Mouse (Mus musculus): ENCODE measurements around the gene Fam240a.

The Fam240a gene

DNA sequence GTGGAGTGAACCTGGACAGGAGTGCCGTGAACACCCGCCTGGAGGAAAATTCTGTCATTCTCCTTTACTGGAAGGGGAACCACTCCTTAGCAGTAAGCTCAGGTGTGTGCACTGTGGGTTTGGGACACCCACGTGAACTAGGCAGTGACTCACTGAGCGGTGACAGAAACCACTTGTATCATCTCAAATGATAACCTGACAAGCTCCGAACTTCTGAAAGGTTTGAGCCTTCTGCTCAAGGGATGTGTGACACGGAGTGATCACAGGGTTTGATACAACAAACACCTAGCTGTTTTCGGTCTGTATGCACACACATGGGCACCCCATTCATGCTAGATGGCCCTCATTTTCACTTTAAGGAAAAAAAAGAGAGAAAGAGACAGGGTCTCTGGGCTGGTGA, at the start of gene Fam240a:
Gene Fam240a, minus strand, starts transcription at position 76 of the 400 bp plus-strand sequence.
- no peak for DNase-seq

DNA sequence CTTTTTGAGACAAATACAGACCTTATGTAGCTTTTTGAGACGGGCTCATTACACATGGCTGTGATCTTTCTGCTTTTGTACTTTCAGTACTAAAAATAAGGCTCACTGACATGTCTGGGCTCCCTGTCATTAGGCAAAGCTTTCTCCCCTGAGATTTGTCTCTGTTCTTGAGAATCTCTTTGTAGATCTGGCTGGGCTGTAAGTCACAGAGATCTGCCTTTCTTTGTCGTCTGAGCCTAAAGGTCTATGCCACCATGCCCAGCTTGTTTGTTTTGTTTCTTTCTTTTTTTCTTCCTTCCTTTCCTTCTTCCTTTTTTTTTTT, 49.2 kb upstream of the Fam240a start:
- DNase-seq, result no peak

DNA sequence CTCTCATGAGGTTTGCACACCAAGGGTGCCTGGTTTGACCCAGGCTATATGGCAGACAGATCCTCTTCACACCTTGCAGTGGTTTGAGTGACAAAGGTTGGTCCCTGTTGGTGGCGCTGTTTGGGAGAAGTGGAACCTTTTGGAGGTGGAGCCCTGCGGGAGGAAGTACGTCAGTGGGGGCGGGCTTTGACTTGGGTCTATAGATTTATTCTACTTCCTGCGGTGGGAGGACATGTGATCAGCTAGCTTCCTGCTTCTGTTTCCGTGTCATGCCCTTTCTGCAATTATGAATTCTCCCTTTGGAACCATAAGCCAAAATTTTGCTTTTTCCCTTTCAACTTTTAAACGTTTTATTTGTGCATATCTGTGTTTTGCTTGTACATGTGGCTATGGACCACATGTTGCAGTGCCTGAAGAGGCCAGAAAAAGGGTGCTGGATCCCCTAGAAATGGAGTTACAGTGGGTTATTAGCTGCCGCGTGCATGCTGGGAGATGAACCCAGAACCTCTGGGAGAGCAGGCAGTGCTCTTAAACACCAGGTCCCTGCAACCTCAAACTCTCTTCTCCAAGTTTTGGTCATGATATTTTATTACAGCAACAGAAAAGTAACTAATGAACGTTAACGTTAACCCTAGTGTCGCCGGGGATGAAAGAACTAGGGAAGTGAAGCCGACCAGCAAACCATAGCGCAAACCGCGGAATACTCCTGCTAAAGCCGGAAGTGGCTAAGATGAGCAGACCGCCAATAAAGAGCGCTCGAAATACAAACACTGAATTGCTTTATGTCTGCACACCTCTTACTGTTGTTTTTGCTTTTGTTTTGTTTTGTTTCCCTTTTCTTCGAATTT, 48.6 kb upstream of the Fam240a start:
- no peak for DNase-seq

DNA sequence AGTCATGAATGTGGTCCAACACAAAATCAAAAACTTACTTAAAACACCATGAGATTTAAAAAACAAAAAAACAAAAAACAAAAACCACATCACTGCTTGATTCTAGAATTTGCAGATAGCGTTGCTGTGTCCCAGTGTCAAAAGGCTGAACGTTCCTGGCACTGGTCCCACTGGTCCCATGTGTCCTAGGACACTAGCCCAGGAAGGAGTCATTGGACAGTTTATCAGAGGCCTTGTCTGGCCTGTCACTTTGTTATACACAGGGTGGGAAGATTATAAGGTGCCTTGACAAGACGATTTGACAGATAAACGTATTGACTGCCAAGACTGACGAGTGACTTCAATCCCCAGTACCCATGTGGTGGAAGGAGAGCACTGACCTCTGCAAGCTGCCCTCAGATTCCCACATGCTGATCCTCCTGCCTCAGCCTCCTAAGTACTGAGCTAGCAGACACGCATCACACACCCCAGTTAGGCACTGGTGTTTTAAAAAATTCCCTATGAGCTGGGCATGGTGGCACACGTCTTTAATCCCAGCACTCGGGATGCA, 47.0 kb upstream of the Fam240a start:
- no peak for DNase-seq

DNA sequence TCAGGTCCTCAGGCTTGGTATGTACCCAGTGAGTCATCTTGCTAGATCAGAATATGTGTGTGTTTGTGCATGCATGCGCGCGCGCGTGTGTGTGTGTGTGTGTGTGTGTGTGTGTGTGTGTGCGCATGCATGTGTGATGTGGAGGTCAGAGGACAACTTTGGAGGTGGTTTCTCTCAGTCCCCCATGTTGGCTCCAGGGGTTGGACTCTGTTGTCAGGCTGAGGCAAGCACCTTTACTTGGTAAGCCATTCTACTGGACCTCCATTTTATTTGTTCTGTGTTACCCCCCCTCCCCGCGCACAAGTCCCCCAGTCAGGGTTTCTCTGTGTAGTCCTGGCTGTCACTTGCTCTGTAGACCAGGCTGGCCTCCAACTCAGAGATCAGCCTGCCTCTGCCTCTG, 44.7 kb upstream of the Fam240a start:
- DNase-seq, result no peak

DNA sequence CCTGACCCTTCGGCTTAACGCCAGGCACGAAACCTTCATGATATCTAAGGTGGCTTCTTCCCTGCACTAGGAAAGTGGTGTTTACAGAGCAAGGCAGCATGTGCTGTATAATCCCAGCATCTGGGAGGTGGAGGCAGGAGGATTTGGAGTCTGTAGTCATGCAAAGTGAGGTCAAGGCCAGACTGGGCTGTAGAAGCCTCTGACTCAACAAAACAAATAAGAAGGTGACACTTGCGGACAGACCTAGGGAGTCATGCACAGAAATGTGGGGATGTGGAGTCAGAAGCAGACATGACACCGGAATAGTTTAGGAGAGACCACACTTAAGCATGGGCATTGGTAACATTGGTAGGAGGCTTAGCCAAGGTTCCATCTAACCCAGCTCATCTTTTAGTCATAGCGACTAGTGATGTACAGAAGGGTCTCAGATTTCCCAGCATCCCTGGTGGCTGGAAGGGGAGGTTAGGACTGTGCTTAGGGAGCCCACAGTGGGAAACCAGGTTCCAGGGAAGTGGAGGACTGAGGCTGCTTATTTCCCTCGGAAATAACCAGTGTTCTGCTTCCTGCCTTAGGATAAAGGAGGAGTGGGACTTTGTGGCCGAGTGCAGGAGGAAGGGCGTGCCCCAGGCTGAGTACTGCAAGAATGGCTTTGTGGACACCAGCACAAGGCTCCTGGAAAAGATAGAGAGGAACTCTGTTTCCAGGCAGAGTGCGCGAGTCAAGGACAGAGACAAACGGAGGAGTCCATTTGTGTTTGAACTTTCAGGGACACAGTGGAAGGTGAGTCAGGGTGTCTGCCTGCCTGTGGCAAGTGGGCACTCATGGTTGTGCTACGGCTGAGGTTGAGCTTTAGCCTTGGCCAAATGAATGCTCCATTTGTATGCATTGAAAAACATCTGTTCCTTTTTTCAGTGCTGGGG, 43.8 kb upstream of the Fam240a start:
- DNase-seq, result no peak

DNA sequence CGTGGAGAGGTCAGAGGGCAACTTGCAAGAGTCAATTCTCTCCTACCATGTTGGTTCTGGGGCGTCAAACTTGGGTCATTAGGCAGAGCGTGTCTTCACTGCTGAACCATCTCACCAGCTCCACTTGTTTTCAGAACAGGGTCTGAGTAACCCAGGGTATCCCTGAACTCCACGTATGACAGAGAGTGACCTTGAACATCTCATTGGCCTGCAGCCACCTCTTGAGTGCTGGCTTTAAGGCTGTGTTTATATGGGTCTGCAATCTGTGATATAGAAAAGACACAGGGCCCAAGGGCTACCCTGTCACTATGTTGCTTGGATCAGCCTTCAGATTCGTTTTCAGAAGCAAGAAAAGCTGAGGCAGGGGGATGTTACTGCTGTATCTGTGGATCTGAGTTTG, 43.0 kb upstream of the Fam240a start:
- no peak for DNase-seq

DNA sequence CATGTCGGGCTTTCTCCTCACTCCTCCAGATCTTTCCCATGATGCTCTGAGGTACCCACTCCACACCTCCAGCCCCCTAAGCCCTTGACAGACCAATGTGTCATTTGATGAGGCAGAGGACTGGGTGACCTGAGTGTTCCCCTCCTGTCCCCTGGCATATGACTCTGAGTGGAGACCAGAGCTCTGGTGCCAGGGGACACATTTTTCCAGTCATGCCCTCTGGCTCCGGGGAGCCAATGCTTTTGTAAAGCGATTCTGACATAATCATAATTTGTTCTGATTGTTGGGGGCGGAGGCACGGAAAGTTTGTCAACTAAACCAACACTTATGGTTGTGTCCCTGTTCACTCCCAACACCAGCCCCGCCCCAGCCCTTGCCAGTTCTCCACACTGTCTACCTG, 39.3 kb upstream of the Fam240a start:
- DNase-seq, result no peak

DNA sequence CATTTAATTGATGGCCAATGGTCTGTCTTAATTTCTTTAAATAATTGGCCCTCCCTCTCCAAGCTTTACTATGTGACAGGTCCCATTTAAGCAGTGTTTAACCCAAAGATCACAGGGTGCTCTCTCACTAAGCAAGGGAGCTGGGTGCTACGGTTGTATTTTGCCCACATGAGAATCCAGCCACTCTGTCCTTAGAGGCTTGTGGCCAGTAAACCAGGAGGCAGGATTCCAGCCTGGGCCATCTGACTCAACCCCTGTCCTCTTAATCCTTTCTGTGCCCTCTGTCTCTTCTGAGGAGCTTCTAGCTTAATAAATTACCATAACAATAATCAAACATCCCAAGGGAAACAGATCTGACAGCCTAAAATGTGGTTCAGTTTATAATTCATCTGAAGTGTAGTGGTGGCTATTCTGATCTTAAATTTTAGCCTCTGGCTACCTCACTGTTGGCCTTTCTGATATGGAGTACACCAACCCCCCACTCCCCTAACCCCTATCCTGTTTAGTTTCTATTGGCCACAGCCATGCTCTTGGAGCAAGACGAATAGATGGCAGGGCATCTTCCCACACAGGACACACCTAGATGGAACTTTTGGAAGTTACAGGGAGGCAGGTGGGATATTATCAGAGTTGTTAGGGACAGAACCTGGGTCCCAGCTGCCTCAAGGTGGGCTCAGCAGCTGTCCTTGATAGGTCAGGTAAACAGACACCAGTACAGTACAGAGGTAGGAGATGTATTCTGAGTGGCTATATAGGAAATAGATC, 38.2 kb upstream of the Fam240a start:
- DNase-seq, result no peak

DNA sequence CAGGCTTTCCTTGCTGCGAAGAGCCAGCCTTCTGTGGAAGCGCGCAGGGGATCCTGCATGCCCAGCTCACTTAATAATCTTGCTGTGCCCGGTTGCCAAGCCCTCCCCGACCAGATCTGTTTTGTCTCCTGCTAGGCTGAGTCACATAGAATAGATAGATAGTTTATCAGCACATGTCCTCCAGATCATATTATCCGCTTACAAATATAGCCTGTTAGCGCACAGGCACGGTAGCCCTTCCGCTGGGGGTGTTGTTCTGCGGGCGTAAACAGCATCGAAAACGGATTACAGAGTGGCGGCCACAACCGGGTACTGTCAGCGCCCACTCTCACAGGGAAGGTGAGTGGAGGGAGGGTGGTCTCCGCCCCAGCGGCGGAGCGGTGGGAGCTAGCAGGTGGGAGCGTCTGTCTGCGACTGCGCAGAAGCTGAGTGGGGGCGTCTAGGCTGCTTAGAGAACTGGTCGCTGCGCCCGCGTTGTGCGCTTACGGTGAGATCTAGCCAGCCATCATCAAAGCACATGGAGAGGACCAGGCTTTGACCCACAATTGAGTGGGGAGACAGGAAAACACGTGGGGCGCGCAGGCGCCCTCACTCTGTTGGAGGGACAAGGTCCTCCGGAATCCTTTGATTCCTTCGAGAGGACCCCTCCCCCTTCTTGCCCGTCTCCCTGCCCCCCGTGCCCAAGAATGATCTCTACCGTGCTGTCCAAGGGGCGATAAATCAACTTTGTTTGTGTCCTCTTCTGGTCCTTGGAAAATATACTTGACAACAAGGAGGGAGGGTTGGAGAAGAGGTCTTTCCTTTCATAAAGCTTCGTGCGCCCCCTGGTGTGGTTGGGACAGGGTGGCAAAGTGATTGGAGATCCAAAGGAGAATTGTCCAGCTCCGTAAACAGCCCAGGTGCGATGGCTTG, 37.1 kb upstream of the Fam240a start:
- DNase-seq, result peak; percentile 8

DNA sequence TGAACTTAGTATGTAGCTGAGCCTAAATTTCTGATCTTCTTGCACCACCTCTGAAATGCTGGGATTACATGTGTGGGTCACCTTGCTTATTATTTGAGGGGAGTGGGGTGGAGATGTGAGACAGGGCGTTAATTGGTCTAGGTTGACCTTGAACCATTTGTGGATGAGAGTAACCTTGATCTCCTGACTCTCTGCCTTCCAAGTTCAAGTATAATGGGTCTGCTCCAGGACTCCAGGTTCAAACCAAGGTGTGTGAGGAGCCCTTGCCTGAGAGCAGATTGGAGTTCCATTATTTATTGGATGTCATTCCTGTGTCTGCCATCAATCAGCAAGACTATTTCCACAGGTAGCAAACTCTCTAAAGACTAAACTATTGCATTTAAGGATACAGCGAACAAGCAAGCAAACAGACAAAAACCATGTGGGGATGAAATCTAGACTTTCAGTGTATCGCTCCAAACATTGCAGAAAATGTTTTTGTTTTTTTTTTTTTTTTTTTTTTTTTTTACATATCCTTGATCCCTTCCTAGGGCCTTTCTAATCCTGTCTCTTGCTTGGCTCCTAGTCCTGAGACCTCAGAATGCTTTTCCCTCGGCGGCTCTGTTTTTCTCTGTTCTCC, 36.4 kb upstream of the Fam240a start:
- DNase-seq, result no peak

DNA sequence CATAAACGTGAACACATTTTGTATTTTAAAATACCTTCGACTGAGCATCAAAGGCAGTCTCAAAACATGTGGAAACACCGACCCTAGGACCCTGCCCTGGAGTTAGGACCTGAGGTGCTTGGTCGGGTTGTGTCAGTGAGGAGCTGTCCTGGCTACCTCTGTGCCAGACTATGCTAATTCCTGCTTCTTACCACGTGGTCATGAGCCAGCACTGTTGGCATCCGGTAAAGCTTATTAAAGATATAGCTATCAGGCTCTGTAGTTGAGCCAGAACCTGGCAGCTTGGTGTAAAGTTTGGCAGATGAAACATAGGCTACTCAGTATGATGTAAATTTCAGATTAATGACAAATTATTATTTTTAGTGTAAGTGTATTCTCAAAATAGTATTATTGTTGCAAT, 35.7 kb upstream of the Fam240a start:
- DNase-seq, result no peak

DNA sequence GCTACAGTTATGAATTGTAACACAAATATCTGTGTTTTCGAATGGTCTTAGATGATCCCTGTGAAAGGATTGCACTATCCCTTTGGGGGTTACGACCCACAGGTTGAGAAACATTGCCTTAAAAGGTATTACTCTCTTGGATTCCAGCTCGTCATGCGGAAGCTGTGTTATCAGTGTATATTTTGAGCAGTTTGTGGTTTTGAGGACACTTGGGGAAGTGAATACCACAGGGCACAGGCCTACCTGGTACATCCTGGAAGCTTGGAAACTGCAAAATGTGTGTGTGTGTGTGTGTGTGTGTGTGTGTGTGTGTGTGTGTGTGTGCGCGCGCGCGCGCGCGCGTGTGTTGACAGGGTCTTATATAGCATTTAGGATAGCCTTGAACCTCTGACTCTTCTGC, 35.2 kb upstream of the Fam240a start:
- DNase-seq, result no peak

DNA sequence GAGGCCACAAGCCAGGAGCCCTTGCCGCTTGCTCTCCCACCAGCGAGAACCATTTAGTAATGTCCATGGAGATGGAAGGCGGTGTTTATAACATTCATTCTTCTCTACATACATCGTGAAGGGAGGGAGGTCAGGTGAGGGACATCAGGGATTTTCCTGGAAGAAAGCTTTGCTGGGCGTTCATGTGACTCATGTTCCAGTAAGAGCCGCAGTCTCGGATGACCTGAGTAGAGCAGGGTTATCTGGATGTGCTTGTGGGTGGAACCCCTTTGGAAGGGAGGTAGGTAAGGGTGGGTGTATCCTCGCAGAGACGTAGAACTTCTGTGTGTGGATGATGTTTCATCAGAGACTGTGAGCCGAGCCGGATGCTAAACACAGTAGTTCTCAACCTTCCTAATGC, 34.7 kb upstream of the Fam240a start, which contains the start of gene Lrrc2:
Gene Lrrc2, plus strand, starts transcription at position 149 of the 400 bp plus-strand sequence.
- DNase-seq, result no peak

DNA sequence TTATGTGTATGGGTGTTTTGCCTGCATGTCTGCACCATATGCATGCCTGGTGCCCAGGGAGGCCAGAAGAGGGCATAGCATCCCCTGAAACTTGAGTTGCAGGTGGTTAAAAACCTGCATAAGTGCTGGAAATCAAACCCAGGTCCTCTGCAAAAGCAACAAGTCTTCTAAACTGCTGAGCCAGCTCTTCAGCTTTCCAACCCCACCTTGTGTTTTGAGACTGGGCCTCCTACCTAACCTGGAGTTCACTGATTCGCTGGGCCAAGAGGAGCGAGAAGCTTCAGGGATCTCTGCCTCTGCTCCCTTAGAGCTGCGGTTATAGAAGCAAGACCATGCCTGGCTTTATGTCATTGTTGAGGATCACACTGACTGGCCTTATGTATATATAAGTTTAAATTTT, 33.4 kb upstream of the Fam240a start:
- DNase-seq, result no peak

DNA sequence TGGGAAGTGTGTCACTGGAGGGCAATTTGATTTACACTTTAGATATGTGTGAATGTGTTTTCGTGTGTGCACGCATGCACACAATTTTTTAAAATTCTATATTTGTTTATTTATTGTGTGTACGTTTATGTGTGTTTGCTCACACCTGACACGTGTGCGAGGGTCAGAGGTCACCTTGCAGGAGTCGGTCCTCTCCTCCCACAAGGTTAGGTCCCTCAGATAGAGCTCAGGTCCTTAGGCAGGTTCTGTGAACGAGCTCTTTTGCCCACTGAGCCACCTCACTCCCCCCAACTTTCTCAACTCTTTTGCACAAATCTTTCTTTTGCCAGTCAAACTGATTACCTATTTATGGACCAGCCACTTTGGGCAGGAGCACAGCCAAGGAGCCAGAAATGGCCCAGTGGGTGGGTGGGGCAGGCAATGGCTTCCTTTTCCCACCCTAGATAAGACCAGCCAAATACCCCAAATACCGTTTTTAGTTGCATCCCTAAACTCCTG, 32.2 kb upstream of the Fam240a start:
- no peak for DNase-seq

DNA sequence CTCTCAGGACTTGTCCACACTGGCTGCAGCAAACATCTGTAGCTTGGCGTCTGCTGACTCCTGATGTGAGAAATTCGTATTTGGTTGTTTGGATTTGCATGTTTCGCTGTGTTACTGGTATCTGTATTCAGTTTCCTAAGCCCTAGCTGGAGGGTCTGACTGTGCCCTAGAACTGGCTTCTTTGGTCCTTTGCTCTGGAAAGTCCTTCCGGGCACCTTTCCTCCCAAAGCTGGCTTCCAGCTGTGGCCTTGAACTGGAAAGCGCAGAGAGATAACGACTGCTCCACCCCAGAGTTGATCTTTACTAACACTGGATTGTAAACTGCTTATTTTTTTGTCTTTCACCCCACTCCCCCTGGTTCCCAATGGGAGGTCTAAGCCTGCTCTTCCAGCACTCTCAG, 31.2 kb upstream of the Fam240a start:
- DNase-seq, result no peak

DNA sequence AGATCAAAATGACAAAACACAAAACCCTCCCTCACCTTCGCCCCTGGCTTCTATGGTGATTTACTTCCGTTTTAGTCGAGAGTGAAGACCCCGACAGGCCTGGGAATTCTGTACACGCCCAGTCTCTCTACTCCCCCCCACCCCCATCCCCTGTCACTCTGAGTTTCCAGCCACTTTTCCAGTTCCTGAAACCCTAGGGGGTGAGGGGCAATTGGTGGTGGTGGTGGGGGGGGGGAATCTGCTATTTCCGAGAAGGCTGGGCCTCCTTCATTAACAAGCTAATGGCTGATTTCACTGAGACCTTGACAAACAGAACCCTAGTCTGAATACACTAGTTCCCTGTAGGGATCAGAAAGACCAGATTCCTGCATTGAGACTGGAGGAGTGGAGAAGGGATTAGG, 30.6 kb upstream of the Fam240a start:
- no peak for DNase-seq

DNA sequence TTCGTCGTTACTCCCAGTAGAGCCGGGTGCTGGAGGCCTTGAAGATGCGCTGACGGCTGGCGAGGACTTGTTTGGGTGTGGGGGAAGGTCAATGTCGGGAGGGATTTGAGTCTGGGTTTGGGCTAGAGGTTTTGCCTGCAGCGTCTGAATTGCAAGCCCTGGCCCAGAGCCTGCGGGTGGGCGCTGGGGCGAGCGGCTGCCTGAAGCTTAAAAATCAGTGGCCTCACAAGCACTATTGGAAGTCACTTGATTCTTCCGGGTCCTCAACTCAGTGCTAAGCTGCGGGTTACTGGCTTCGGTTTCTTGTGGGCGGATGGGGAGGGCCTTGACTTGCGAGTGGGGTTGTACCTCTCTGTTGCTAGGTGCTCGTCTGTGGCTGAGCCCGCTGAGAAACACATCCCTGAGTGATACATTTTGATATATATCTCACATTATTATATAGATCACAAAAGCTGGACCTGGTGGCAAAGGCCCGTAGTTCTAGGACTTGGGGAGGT, 29.9 kb upstream of the Fam240a start:
- DNase-seq, result no peak

DNA sequence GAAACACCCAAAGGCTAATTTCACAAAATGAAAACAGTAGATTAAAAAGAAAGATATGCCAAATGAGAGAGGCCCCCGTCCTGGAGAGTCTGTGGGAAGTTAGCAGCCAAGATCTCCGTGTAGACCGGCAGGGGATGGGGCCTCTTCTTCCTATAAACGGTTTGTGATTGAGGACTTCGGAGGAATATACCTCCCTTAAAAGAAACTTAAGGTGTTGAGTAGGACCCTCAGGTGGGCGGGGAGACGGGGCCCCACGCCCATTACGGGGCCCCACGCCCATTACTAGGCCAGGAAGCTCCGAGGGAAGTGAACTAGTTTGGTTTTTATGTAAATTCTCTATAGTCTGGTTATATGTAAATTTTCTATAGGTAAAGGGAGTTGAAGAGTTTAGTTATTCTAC, 29.3 kb upstream of the Fam240a start, which contains the start of gene Tdgf1:
Gene Tdgf1, minus strand, starts transcription at position 233 of the 400 bp plus-strand sequence.
- DNase-seq, result no peak

DNA sequence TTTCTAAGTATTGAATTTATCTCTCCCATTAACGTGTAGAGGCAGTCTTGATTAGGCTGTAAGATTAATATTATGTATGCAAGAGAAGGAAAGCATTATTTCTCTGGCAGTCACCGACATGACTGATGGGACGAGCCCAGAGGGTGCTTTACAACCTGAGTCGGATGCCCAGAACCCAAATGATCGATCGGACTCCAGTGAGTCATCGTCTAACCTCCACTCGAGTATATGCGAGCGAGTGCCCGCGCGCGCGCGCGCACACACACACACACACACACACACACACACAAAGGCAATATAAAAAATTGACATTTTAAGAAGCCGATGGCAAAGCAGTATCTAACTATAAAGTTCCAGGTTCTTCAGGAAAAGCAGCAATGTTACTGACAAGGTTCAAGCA, 28.7 kb upstream of the Fam240a start:
- no peak for DNase-seq
